Mouse (Mus musculus): ENCODE data around the gene Hspa5. TPM values are rescaled to one million over a fixed set of nuclear protein-coding genes. Genes with fewer than 3 reads are reported as not detected.
"Not testable (repeated sequence)": the region's sequence is repeated elsewhere in the genome, so short reads cannot be mapped to it uniquely, and the experiment has no call there.

Hspa5 gene
- total and polyA plus RNA-seq, 3 experiments, result 59.2 to 367 (median 127) TPM

GRCm38 (mm10) chr2:34774493-34774892 is 2.7 kb downstream of the Hspa5 start:
- H3K36me3 ChIP-seq (replicated peaks), result peaks cover 73% of the 10 kb centered on the region
- H3K27me3 ChIP-seq (ENCODE audit: insufficient read depth, low read length), result no peaks in the 10 kb centered on the region
- ATAC-seq (ENCODE audit: extremely low read depth, insufficient number of reproducible peaks, low FRiP score, poor library complexity, severe bottlenecking) (no peak), DNase-seq (ENCODE audit: low spot score) (no peak)
- H3K4me1 ChIP-seq (ENCODE audit: insufficient read depth, low read depth, low read length), result peaks cover 47% of the 10 kb centered on the region
- H3K9me3 ChIP-seq (replicated peaks), result no peaks in the 10 kb centered on the region
- no peak for TF ChIP-seq TAL1 (conservative IDR thresholded peaks at IDR 0.05; ENCODE audit: low read depth, low read length)
- TF ChIP-seq POLR2AphosphoS5 (IDR thresholded peaks at IDR 0.05; ENCODE audit: insufficient replicate concordance, low read depth, low read length), result no peak
- no peak for TF ChIP-seq GATA1 (IDR thresholded peaks at IDR 0.05; ENCODE audit: borderline replicate concordance, low read length)
- TF ChIP-seq CTCF (IDR thresholded peaks at IDR 0.05; ENCODE audit: low read depth, low read length), result no peak
- no peak for TF ChIP-seq GATA2 (IDR thresholded peaks at IDR 0.05; ENCODE audit: borderline replicate concordance, low read depth, low read length)
- H3K4me3 ChIP-seq (ENCODE audit: low read depth, low read length), result peak overlapping the region; percentile 98; the same call in 1 of the 2 replicates

- no peaks in the 10 kb centered on the region for H3K9me3 ChIP-seq (replicated peaks)
- ATAC-seq (ENCODE audit: extremely low read depth, insufficient number of reproducible peaks, low FRiP score, poor library complexity, severe bottlenecking), result no peak
- peaks cover 50% of the 10 kb centered on the region for H3K4me1 ChIP-seq (ENCODE audit: insufficient read depth, low read depth, low read length)
- no peak for DNase-seq (ENCODE audit: low spot score)
- H3K27me3 ChIP-seq (ENCODE audit: insufficient read depth, low read length), result no peaks in the 10 kb centered on the region
- peaks cover 89% of the 10 kb centered on the region for H3K36me3 ChIP-seq (replicated peaks)
- TF ChIP-seq POLR2AphosphoS5 (IDR thresholded peaks at IDR 0.05; ENCODE audit: insufficient replicate concordance, low read depth, low read length), result no peak
- TF ChIP-seq TAL1 (conservative IDR thresholded peaks at IDR 0.05; ENCODE audit: low read depth, low read length), result no peak
- TF ChIP-seq GATA1 (IDR thresholded peaks at IDR 0.05; ENCODE audit: borderline replicate concordance, low read length), result no peak
- TF ChIP-seq CTCF (IDR thresholded peaks at IDR 0.05; ENCODE audit: low read depth, low read length), result no peak
- no peak for TF ChIP-seq GATA2 (IDR thresholded peaks at IDR 0.05; ENCODE audit: borderline replicate concordance, low read depth, low read length)
- no peak overlapping the region for H3K4me3 ChIP-seq (ENCODE audit: low read depth, low read length)
These were observed 5.6 kb downstream of the Hspa5 start for GRCm38 (mm10) chr2:34777237-34777868.

GRCm38 (mm10) chr2:34783064-34784020 is 11.6 kb downstream of the Hspa5 start:
- Histone ChIP-seq H3K36me3 (replicated peaks) (peaks cover 91% of the 10 kb centered on the region), H3K9me3 (replicated peaks) (no peaks in the 10 kb centered on the region), H3K4me3 (ENCODE audit: low read depth, low read length) (peak overlapping the region; percentile 25; the same call in 1 of the 2 replicates), H3K4me1 (ENCODE audit: insufficient read depth, low read depth, low read length) (peaks cover 42% of the 10 kb centered on the region), H3K27me3 (ENCODE audit: insufficient read depth, low read length) (no peaks in the 10 kb centered on the region)
- DNase-seq (ENCODE audit: low spot score) (peak; percentile 72), ATAC-seq (ENCODE audit: extremely low read depth, insufficient number of reproducible peaks, low FRiP score, poor library complexity, severe bottlenecking) (peak; percentile 89)
- no peak for TF ChIP-seq POLR2AphosphoS5 (IDR thresholded peaks at IDR 0.05; ENCODE audit: insufficient replicate concordance, low read depth, low read length)
- no peak for TF ChIP-seq GATA1 (IDR thresholded peaks at IDR 0.05; ENCODE audit: borderline replicate concordance, low read length)
- TF ChIP-seq TAL1 (conservative IDR thresholded peaks at IDR 0.05; ENCODE audit: low read depth, low read length), result peak; percentile 81

GRCm38 (mm10) chr2:34784085-34784484 is 12.3 kb downstream of the Hspa5 start:
- Histone ChIP-seq H3K9me3 (replicated peaks) (no peaks in the 10 kb centered on the region), H3K36me3 (replicated peaks) (peaks cover 91% of the 10 kb centered on the region), H3K4me3 (ENCODE audit: low read depth, low read length) (no peak overlapping the region), H3K4me1 (ENCODE audit: insufficient read depth, low read depth, low read length) (peaks cover 45% of the 10 kb centered on the region), H3K27me3 (ENCODE audit: insufficient read depth, low read length) (no peaks in the 10 kb centered on the region)
- DNase-seq (ENCODE audit: low spot score), result no peak
- TF ChIP-seq CTCF (IDR thresholded peaks at IDR 0.05; ENCODE audit: low read depth, low read length), result peak; percentile 63
- TF ChIP-seq TAL1 (conservative IDR thresholded peaks at IDR 0.05; ENCODE audit: low read depth, low read length), result no peak
- no peak for ATAC-seq (ENCODE audit: extremely low read depth, insufficient number of reproducible peaks, low FRiP score, poor library complexity, severe bottlenecking)

- H3K36me3 ChIP-seq (replicated peaks), result peaks cover 86% of the 10 kb centered on the region
- H3K27me3 ChIP-seq (ENCODE audit: insufficient read depth, low read length), result no peaks in the 10 kb centered on the region
- no peak for ATAC-seq (ENCODE audit: extremely low read depth, insufficient number of reproducible peaks, low FRiP score, poor library complexity, severe bottlenecking)
- peaks cover 11% of the 10 kb centered on the region for H3K9me3 ChIP-seq (replicated peaks)
- H3K4me1 ChIP-seq (ENCODE audit: insufficient read depth, low read depth, low read length), result peaks cover 13% of the 10 kb centered on the region
- H3K4me3 ChIP-seq (ENCODE audit: low read depth, low read length), result no peak overlapping the region
- TF ChIP-seq GATA2 (IDR thresholded peaks at IDR 0.05; ENCODE audit: borderline replicate concordance, low read depth, low read length) (no peak), POLR2AphosphoS5 (IDR thresholded peaks at IDR 0.05; ENCODE audit: insufficient replicate concordance, low read depth, low read length) (no peak), GATA1 (IDR thresholded peaks at IDR 0.05; ENCODE audit: borderline replicate concordance, low read length) (no peak), CTCF (IDR thresholded peaks at IDR 0.05; ENCODE audit: low read depth, low read length) (no peak), TAL1 (conservative IDR thresholded peaks at IDR 0.05; ENCODE audit: low read depth, low read length) (no peak)
- DNase-seq (ENCODE audit: low spot score), result no peak
These were observed 18.5 kb downstream of the Hspa5 start for GRCm38 (mm10) chr2:34790282-34790681.

- H3K4me3 ChIP-seq (ENCODE audit: low read depth, low read length); DNase-seq (ENCODE audit: low spot score); ATAC-seq (ENCODE audit: extremely low read depth, insufficient number of reproducible peaks, low FRiP score, poor library complexity, severe bottlenecking); H3K27me3 ChIP-seq (ENCODE audit: insufficient read depth, low read length): not testable (repeated sequence)
- Histone ChIP-seq H3K4me1 (ENCODE audit: insufficient read depth, low read depth, low read length) (peaks cover 12% of the 10 kb centered on the region), H3K9me3 (replicated peaks) (peaks cover 11% of the 10 kb centered on the region), H3K36me3 (replicated peaks) (peaks cover 85% of the 10 kb centered on the region)
These were observed 20.8 kb downstream of the Hspa5 start for GRCm38 (mm10) chr2:34792543-34792942.

Data from G1E (cell line).